Mouse (Mus musculus) layer of hippocampus, adult 8-10 months (tissue): ENCODE data around the gene Ppfia2. TPM values are rescaled to one million over a fixed set of nuclear protein-coding genes. Genes with fewer than 3 reads are reported as not detected.
A peak's percentile ranks its signal among the peaks of the same experiment; 100 is the strongest.

Source experiments
- DNase-seq, 2 experiments: peaks; one replicate each; pipeline ENCODE4 v3.0.0; 2022; ENCODE audit warnings: low spot score in 2 of 2
- total RNA-seq, 4 experiments: library from RNA; stranded (reverse); gene quantifications; 2 replicates each; pipeline ENCODE4 v1.2.4; 2022

Gene Ppfia2
- total RNA-seq, result 100 to 1,000 TPM; 113 to 131 (median 124) TPM

DNA sequence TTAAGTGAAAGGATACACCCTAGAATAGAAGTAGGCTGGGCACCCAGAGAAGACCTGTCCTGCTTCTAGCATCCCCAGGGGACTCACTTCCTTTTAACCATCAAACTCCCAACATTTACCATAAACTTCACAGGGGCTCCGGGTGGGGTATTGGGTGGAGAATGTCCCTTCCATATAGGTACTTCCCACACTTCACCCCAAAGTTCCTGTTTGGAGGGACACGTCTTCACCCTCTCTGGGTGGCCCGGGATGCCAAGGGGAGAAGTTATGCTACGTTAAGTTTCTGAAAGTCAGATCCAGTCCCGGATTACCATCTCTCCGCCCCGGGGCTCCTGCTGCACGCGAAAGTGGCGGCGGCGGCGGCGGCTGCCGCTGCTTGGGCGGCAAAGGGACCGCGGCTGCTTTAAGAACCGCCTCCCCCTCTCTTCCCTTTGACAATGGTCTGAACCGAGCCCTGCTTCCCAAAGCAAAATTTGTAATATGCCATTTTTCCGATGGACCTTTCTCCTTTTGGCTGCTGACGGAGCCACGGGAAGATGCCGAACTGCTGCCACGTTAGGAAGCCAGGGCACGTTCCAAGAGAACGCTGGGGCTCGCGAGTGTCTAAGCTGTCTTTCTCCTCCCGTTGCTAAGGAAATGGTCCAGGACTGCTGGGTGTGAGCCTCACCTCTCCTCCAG is at the start of gene Ppfia2:
TSS of gene Ppfia2 (plus strand) at position 485 of the 678 bp plus-strand sequence.
- DNase-seq, result peak; percentile 63 to 72

DNA sequence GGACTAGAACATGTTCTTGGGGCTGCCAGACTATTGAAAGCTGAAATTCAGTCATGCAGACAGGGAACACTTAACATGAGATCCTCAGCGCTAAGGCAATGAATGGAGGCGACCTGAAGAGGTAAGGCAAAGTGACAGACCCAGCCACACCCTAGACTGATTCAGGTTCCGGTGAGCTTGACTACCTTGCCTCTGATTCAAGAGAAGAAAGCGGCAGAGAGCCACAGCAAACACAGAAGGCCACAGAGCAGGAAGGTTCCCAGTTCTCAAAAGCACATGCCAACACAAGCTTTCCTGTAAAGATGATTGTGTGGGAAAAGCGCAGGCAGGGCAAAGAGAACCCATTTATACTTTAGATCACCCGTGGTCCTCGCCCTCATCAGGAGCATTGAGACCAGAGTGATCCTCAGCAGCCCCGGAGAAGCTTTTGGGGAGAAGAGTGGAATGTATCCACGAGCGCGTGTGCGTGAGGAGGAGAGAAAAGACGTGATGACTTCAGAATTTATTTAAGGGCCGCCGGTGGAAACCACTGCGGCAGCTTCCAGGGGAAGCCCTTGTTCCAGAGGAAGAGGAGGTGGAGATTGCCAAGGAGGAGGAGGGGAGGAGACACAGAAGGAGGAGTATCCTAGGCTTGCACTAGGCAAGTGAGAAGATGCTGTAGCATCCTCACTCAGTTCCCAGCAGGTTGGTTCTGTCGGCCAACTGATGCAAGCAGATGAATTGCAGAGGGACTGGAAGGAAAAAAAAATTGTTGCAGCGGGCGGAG is 1.0 kb upstream of the Ppfia2 start:
- DNase-seq, result peak; percentile 75 to 81

DNA sequence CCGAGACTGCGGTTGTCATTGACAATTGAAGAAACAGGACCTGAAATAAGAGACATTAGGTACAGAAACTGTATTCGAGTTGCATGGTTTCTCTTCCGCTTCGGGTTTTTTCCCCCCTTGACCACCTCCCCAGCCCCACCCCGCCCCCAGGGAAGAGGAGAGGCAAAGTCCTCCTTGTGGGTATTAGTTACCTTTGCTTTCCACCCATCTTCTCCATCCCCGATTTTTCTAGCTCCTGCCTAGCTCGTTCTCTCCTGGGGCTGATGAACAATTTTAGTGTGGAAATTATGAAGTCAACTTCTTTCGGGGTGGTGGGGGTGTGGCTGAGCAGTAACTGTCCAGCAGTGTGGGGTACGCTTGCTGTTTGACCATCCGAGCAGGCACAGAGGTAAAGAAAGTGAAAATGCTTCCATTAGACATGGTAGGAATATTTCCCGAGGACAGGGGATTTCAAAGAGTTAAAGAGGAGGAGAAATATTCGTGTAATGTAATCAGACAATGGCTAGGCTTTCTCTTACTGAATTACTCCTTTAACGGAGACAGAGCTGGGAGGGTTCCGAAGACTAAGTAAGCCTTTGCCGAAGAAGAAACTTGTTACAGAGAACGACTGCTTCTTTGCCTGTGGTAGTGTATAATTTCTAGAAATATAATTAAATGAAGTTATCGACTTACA is 530 bp downstream of the Ppfia2 start:
- DNase-seq, result peak in 1 of 2 experiments; percentile 7

DNA sequence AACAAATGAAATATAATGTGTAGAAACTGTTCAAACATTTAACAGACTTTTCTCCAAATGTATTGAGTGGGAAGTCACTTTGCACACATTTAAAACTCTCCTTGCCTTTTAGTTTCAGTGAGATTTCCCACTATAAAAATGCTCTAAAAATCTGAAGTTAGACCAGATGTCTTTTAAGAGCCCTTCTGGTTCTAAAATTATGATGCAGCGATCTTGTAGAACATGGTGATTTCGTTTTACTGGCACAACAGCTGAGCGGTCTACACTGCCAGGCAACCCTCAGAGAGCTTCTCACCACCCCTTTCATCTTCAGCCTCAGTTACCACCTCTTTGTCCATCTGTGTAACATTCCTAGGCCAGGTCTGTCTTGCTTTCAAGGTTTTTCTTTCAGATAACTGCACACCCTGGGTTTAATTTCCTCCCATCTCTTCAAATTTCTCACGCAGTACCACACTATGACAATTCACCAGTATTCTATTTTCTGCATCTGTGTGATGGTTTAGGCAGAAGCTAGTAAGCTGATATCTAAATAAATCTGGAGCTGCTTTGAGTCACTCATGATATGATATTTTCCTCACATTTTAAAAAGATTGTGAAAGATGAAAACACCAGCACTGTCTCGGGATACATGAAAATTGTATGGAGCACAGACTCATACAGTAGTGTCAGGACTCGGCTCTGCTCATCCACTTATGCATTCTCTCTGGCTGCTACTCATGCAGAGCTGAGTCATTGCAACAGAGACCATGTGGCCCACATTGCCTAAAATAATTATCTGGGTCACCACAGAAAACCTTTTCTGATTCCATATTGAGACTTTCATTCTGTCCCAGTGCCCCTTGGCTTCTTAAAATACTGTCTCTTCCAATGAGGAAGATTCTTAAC is 39.4 kb downstream of the Ppfia2 start:
- DNase-seq, result peak; percentile 11 to 17

DNA sequence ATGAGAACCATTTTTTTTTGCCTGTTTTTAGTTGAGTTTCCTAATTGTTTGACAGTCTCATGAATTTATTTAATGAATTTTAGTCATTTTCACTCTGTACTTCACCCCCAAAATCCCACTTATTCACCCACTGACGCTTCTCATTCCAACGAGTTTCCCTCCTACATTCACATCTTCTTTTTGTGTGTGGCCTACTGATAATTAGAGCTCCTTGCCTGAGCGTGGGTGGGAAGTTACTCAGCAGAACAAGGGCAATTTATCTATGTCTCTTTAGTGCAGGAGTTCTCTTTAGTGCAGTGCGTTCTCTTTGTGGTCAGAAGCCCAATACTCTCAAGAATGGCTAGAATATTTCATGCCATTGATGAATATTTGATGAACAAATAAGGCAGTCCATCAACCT is 95.9 kb downstream of the Ppfia2 start:
- DNase-seq, result no peak

DNA sequence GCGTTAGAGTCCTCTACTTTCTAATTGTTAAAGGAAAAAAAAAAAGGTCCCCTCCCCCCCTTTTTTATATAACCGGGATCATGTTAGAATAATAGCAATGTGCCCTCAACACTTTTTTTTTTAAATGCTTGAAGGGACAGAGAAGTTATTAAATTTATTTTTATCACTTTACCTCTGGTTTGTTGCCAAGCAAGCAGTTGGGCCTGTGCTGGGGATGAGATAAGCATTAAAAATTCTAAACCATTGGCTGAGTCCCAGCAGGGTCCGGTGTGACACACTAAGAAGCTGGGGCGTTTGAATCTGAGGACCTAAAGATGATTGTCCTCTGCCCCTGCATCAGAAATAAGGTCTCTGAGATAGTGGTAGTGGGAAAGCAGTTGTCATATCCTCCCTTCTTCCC is 114.9 kb downstream of the Ppfia2 start:
- no peak for DNase-seq

DNA sequence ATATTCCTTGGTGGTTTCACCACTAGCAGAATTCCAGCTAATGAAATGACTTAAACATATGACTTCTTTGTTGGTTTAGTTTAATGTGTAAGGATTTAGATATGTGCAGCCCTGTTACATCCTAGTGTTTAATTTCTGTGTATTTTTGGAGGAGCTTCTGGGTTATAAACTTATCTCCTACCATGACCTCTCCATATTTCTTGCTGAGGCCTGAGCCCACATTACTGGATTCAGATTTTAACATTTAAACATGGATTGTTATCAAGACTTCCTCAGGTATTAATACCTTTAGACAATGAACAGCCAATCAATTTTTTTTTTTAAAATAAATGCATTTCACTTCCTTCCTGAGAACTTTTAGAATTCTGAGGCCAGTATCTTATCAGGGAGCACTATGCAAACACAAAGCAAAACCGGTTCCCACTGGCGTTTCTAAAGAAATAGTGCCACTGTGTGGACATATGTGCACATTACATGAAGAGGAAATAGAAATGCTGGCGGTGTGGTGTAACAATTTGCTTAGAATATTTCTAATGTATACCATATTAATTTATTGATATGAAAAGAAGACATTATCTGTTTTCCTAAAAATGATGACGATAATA is 115.4 kb downstream of the Ppfia2 start:
- DNase-seq, result no peak

DNA sequence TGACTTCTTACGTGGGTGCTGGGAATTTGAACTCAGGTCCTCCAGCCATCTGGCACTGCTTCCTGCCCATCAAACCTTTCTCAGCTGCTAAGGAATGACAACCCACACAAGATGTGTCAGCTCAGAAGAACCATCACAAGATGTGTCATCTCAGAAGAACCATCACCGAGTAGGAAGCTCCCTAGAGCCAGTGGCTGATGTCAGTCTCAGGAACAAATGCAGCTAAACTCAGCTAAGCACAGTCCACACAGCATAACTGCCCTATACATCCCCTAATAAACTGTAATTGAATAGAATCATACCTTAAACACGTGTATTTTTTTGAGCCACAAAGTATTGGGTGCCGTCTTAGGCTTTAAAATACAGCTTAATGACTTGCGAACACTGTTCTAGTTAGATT is 117.7 kb downstream of the Ppfia2 start:
- no peak for DNase-seq

DNA sequence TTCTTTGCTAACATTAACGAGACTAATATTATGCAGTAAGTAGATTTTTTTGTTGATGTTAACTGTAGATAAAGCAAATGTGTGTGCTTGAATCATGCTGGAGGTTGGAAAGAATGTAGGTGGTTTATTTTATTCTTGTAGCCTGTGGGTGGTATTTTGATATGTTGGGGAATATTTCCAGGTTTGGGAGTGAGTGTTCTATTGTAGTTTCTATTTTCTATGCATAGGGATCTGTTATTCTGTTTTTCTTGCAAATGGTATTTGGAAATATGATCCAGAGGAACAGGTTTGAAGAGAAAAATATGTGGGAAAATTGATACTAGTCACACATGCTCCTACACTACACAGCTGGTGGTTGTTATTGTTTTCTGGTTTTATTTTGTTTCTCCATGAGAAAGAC is 120.8 kb downstream of the Ppfia2 start:
- DNase-seq, result no peak

DNA sequence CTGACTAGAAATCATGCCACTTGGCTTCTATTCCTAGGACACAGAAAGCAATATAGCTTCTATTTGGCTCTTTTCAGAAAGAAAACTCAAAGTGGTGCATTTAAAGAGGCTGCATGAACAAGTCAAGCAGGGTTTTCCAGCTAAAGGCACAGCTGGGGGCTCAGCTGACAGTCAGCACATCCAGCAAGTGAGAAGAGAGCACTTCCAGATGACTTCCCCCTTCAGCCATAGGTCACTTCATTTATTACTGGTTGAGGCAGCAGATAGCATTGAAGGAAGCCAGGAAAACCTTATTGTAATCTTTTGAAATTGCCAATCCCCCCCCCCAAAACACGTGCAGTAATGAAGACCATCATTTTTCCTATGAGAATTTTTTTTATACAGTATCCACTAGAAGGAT is 126.8 kb downstream of the Ppfia2 start:
- DNase-seq, result no peak

DNA sequence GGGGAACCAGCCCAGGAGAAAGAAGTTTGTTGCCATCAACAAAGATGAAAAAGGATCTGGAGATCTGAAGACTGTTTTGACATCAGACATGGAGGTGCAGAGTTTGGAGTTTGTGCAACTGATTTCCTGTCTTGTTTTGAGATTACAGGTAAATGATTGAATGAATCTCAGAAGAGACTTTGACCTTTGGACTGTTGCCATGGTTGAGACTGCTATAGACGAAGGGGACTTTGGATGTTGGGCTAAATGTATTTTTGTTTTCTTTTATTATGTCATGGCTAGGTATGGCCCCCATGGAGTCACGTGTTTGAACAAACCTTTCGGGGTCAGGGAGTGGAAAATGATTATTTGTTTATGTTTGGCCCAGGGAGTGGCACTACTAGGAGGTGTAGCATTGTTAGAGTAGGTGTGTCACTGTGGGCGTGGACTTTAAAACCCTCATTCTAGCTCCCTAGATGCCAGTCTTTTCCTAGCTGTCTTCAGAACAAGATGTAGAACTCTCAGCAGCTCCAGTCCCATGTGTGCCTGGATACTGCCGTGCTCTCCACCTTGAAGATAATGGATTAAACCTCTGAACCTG is 133.3 kb downstream of the Ppfia2 start:
- DNase-seq, result no peak

DNA sequence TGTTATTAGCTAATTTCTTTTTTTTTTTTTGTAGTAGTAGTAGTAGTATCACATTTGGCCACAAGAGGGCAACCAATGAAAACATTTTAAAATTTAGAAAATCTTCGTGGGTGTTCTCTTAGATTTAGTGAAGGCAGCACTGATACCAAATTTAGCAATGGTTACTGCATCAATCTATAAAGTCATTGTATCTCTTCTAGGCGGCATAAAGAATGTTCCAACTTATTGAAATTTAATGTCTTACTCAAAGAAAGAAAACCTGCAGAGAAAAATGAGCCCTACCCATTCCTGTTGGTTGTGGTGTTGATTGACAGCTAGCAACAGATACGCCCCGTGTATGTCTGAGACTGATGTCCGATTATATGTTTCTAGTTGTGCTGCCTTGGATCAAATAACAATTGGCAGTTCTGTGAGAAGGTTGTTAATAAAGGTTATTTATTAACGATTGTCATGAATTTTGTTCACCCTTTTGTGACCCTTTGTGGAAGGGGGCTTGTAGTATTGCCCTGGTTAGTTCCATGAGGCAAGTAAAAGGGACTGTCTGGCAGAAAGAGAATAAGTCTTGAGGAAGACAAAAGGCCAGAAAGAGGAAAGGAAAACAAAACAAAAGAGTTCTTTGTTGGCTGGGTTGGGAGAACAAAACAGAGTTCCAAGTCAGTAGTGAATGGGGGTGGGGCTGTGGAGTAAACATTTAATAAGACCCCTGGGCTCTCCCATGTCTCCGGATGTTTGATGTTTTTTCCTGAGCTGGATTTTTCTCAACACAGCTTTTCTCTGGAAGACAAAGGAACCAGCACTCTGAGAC is 139.2 kb downstream of the Ppfia2 start:
- no peak for DNase-seq

DNA sequence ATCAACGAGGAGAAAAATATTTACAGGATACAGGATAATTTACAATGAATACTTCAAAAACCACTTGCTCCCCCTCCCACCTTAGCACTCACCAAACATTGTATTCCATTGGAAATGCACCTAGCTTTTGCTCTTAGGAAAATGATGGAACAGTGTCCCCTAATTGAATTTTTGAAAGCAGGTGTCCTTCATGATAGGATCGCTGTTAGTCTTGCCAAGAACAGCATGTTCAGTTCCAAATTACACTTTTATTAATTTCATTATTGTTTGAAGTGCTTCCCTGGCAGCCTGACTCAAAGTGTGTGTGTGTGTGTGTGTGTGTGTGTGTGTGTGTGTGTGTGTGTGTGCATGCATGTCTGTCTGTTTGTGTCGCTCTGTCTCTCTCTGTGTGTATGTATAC is 140.1 kb downstream of the Ppfia2 start:
- DNase-seq, result no peak

DNA sequence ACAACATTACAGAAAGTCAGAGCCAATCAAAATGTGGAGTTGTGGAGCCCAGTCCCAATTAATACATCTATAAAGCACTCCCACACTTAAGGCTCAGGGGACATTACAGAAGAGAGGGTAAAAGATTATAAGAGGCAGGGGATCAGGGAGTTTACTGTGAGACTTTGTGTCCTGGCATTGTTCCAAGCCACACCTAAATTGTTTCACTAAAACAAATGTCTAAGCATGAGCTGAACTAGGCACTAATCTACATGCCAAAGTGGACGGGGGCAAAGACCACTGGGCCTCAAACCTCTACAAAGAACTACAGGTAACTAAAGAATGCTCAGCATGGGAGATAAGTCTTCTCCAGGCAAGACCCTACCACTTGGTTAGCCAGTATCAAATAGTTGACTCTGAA is 148.1 kb downstream of the Ppfia2 start:
- DNase-seq, result no peak

DNA sequence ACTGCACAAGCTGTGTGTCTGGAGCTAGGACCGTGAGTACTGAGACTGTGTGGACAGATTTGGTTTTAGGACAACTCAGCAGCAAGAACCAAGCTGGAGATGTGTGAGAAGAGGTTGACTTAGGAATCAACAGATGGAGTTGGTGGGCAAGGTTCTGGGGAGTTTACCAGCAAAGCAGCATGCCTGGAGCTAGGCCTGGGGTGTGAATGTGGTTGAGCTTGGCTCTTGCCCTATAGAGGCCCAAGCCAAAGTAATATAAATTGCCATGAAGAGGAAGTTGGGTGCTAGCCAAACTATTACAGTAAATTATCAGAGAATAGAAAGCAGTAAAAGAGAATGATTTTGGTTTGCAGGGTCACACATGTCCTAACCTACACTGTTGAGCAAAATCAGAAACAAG is 150.8 kb downstream of the Ppfia2 start:
- no peak for DNase-seq

DNA sequence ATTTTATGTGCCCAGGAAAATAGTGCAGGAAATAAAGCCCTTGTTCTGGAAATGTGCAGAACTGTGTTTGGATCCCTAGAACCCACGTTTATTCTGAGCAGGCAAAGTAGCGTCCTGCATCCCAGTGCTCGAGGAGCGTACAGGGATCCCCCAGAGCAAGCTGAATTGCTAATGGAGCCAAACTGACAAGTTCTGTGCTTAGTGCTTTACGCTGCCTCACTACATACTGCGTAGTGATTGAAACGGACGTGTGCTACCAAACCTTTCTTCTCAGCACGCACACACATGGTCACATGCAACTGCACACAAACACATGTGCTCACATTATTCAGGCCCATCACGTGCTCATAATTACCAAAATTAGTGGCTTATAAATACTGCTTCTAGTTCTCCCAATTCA is 153.2 kb downstream of the Ppfia2 start:
- DNase-seq, result no peak

DNA sequence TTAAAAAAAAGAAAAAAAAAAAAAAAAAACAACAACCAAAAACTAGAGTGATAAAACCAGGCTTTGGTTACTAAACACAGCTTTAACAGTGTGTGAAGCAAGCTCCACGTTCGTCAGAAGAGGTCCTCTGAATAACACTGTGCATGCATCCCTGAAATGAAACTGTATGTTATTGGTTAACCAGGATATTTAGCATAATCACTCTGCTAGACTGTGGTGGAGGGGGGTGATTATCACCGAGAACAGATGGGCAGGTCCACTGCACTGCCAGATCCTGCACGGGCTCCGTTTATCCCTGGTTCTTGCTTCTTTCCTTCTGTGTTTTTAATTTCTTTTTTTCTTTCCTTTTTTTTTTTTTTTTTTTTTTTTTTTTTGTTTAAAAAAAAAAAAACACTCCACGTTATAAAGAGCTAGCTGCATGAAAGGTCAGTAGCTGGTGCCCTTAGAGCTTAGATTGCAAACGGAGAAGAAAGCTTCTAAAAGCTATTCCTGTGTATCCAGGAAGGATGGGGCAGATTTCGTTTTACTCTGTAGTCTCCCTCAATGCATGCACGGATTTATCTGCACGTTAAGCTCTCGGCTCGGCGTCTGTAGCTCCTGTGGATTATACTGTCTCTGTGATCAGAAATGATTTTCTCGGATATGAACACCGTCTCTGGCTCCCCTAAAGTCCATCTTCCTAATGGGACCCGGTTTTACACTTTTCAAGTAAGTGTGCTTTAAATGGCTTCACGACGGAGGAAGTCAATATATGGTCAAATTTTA is 162.2 kb downstream of the Ppfia2 start:
- peak; percentile 44 to 52 for DNase-seq

DNA sequence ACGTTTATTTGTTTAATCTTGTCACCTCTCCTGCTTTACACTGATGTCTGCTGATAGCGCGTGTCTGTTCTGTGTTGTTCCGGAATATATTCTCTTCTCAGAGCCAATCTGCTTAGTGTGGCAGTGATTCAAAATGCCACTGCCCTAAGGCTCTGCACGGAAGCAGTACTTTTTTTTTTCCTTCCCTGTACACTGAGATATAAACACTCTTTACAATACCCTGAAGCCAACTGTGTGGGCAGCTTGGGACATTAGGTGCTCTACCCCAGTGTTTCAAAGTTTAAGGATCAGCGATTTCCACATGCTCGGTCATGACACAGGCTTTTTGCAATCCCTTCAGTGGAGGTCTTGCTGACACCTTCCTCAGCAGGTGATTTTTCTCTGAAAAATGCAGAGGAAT is 163.8 kb downstream of the Ppfia2 start:
- no peak for DNase-seq

DNA sequence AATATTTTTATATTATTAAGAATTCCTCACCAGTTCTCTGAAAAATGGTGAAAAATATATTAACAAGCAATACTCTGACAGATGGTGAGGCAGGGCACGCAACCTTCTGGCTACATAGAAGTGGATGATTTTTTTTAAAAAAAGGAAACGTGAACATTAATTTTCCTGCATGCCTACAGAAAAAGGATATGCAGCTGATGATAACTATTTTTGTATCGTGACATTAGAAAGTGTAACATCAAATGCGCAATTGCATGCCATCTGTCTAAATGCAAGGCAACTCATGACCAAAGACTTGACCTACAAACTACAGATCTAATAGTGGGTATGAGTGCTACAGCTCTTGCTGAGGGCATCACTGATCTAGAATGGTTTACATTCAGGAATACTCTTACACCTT is 182.1 kb downstream of the Ppfia2 start:
- no peak for DNase-seq
